Mouse (Mus musculus): ENCODE data around the gene Stx7.
A peak's percentile ranks its signal among the peaks of the same experiment; 100 is the strongest.

- TF ChIP-seq CTCF (IDR thresholded peaks at IDR 0.05; ENCODE audit: borderline replicate concordance, insufficient read depth, low read depth, low read length) = no peak
- peak; percentile 85 for TF ChIP-seq POLR2A (IDR thresholded peaks at IDR 0.05; ENCODE audit: borderline replicate concordance, insufficient read depth, low read length)
Observed at GRCm38 (mm10) chr10:24149135-24149781, at the start of gene Stx7.
